Mouse (Mus musculus) cerebellum, adult 9-10 months (tissue): ENCODE measurements around the gene Gkap1.

Experiments
- DNase-seq: peaks from one replicate; pipeline ENCODE4 v3.0.0; 2022

The Gkap1 gene

GRCm38 (mm10) chr13:58263546-58263945 lies 12.0 kb downstream of the Gkap1 start:
- no peak for DNase-seq

GRCm38 (mm10) chr13:58261674-58262073 lies 13.8 kb downstream of the Gkap1 start:
- DNase-seq = no peak

- no peak for DNase-seq
Measured at GRCm38 (mm10) chr13:58253268-58253667, 22.2 kb downstream of the Gkap1 start.

GRCm38 (mm10) chr13:58248957-58249356 lies 26.5 kb downstream of the Gkap1 start:
- no peak for DNase-seq

GRCm38 (mm10) chr13:58236536-58236935 lies 39.0 kb downstream of the Gkap1 start:
- no peak for DNase-seq

- peak; percentile 66 for DNase-seq
Measured at GRCm38 (mm10) chr13:58232611-58233010, 42.9 kb downstream of the Gkap1 start.

GRCm38 (mm10) chr13:58232070-58232469 lies 43.4 kb downstream of the Gkap1 start:
- no peak for DNase-seq

- no peak for DNase-seq
Measured at GRCm38 (mm10) chr13:58228624-58229023, 46.9 kb downstream of the Gkap1 start.

- no peak for DNase-seq
Measured at GRCm38 (mm10) chr13:58225694-58226093, 49.8 kb downstream of the Gkap1 start.

GRCm38 (mm10) chr13:58220206-58220605 lies 55.3 kb downstream of the Gkap1 start:
- DNase-seq = no peak

- DNase-seq = no peak
Measured at GRCm38 (mm10) chr13:58217536-58217935, 58.0 kb downstream of the Gkap1 start.

GRCm38 (mm10) chr13:58216395-58216794 lies 59.1 kb downstream of the Gkap1 start:
- DNase-seq = no peak

- DNase-seq = peak; percentile 89
Measured at GRCm38 (mm10) chr13:58215592-58216341, 59.7 kb downstream of the Gkap1 start, which contains the start of gene Ubqln1. TSS of gene Ubqln1 (minus strand) at chr13:58215653.

- DNase-seq = peak; percentile 53
Measured at GRCm38 (mm10) chr13:58215253-58215591, 60.3 kb downstream of the Gkap1 start.

GRCm38 (mm10) chr13:58214346-58215252 lies 60.9 kb downstream of the Gkap1 start:
- DNase-seq = no peak

- DNase-seq = no peak
Measured at GRCm38 (mm10) chr13:58213801-58214200, 61.7 kb downstream of the Gkap1 start.

- DNase-seq = no peak
Measured at GRCm38 (mm10) chr13:58212530-58212929, 63.0 kb downstream of the Gkap1 start.

GRCm38 (mm10) chr13:58210441-58210840 lies 65.1 kb downstream of the Gkap1 start:
- DNase-seq = peak; percentile 88

GRCm38 (mm10) chr13:58206084-58206483 lies 69.4 kb downstream of the Gkap1 start:
- no peak for DNase-seq

GRCm38 (mm10) chr13:58204986-58205385 lies 70.5 kb downstream of the Gkap1 start:
- peak; percentile 7 for DNase-seq

GRCm38 (mm10) chr13:58204202-58204601 lies 71.3 kb downstream of the Gkap1 start:
- peak; percentile 0 for DNase-seq

- peak; percentile 70 for DNase-seq
Measured at GRCm38 (mm10) chr13:58202903-58203302, 72.6 kb downstream of the Gkap1 start.

- no peak for DNase-seq
Measured at GRCm38 (mm10) chr13:58201908-58202307, 73.6 kb downstream of the Gkap1 start.

GRCm38 (mm10) chr13:58201343-58201742 lies 74.2 kb downstream of the Gkap1 start:
- DNase-seq = no peak
